ENCODE assay signal across 11 mouse cellular contexts in genomic region chr7:134960871-134961270, GRCm38 (mm10). TPM values are rescaled to one million over a fixed set of nuclear protein-coding genes. Genes with fewer than 3 reads are reported as not detected.
DNase-seq lines count a peak whose midpoint lies in the region; ATAC-seq and TF ChIP-seq lines count a peak whose summit lies in the region.
"Had no signal": no experiment of that assay in that cellular context is flagged by ENCODE, and none has a peak within 500 bp of the region (broad histone marks: within the 10 kb centered on the region; RNA-seq: fewer than 3 reads in every experiment).

No protein-coding gene starts in this region.

- no peak for ATAC-seq in kidney, postnatal 0 days (replicated peaks; ENCODE audit: low FRiP score, low read depth)
- no peak for ATAC-seq in kidney, embryonic 16.5 days (ENCODE audit: low FRiP score, low TSS enrichment)
- peak; percentile 40; the same call in 1 of the 2 replicates for ATAC-seq in granulocyte monocyte progenitor cell, adult 5-6 weeks (replicated peaks; ENCODE audit: poor library complexity, severe bottlenecking)

- no peaks in the 10 kb centered on the region for H3K27me3 ChIP-seq in kidney, postnatal 0 days (ENCODE audit: insufficient read depth, low read length)
- H3K27me3 ChIP-seq in kidney, embryonic 16.5 days (ENCODE audit: insufficient read depth, low read length), result no peaks in the 10 kb centered on the region
- no peaks in the 10 kb centered on the region for H3K27me3 ChIP-seq in ES-Bruce4 (ENCODE audit: control insufficient read depth, insufficient read depth, low read length, poor library complexity, severe bottlenecking)
- H3K27me3 ChIP-seq: kidney, embryonic 15.5 days had no signal

- no peak overlapping the region for H3K9ac ChIP-seq in kidney, postnatal 0 days (ENCODE audit: low read depth, low read length)
- no peak overlapping the region for H3K9ac ChIP-seq in kidney, embryonic 16.5 days (replicated peaks; ENCODE audit: low read length)
- H3K9ac ChIP-seq in ES-Bruce4 (ENCODE audit: low read depth, poor library complexity, severe bottlenecking), result no peak overlapping the region
- H3K9ac ChIP-seq: kidney, embryonic 15.5 days had no signal

- H3K4me1 ChIP-seq in kidney, postnatal 0 days (replicated peaks; ENCODE audit: insufficient read depth, low read length), result no peaks in the 10 kb centered on the region
- H3K4me1 ChIP-seq in kidney, embryonic 16.5 days (ENCODE audit: insufficient read depth, low read length), result no peaks in the 10 kb centered on the region
- no peaks in the 10 kb centered on the region for H3K4me1 ChIP-seq in ES-Bruce4 (ENCODE audit: control insufficient read depth, insufficient read depth, low read length)
- H3K4me1 ChIP-seq: kidney, embryonic 15.5 days had no signal

- no peak for TF ChIP-seq EP300 in ES-Bruce4 (IDR thresholded peaks at IDR 0.05; ENCODE audit: insufficient read depth, low read depth, low read length)

- no peak overlapping the region for H3K4me3 ChIP-seq in kidney, postnatal 0 days (replicated peaks; ENCODE audit: low read depth, low read length)
- no peak overlapping the region for H3K4me3 ChIP-seq in kidney, embryonic 16.5 days (ENCODE audit: low read length)
- H3K4me3 ChIP-seq in ES-Bruce4 (ENCODE audit: low read depth, low read length), result no peak overlapping the region
- H3K4me3 ChIP-seq: kidney, embryonic 15.5 days had no signal

- TF ChIP-seq CTCF in kidney, postnatal 0 days (IDR thresholded peaks at IDR 0.05; ENCODE audit: low read depth), result peak; percentile 71
- peak; percentile 80 for TF ChIP-seq CTCF in ES-Bruce4 (IDR thresholded peaks at IDR 0.05; ENCODE audit: low read depth, low read length)

- no peaks in the 10 kb centered on the region for H3K36me3 ChIP-seq in kidney, postnatal 0 days (ENCODE audit: insufficient read depth, low read length)
- H3K36me3 ChIP-seq in kidney, embryonic 16.5 days (ENCODE audit: insufficient read depth, low read length), result no peaks in the 10 kb centered on the region
- no peaks in the 10 kb centered on the region for H3K36me3 ChIP-seq in ES-Bruce4 (ENCODE audit: control insufficient read depth, insufficient read depth, low read length, poor library complexity, severe bottlenecking)
- H3K36me3 ChIP-seq: kidney, embryonic 15.5 days had no signal

- no peak overlapping the region for H3K27ac ChIP-seq in kidney, postnatal 0 days
- H3K27ac ChIP-seq in kidney, embryonic 16.5 days (ENCODE audit: low read length), result no peak overlapping the region
- H3K27ac ChIP-seq in ES-Bruce4 (ENCODE audit: insufficient read depth, low read length), result no peak overlapping the region
- H3K27ac ChIP-seq: kidney, embryonic 15.5 days; macrophage had no signal

- H3K4me2 ChIP-seq in kidney, postnatal 0 days (ENCODE audit: low read length), result no peak overlapping the region
- H3K4me2 ChIP-seq in kidney, embryonic 16.5 days (replicated peaks; ENCODE audit: low read depth, low read length), result no peak overlapping the region
- H3K4me2 ChIP-seq: kidney, embryonic 15.5 days had no signal

- WGBS in kidney, postnatal 0 days, result 75% methylated on average over 4 of the region's 4 CpGs
- WGBS in kidney, embryonic 16.5 days, result 70% methylated on average over 4 of the region's 4 CpGs

- no peak for DNase-seq in kidney, postnatal 0 days (ENCODE audit: low spot score)
- peak; percentile 11 for DNase-seq in adipocyte (ENCODE audit: low spot score)
- DNase-seq in neural tube, embryonic 10.5 days (ENCODE audit: extremely low spot score, low spot score), result no peak
- DNase-seq in urinary bladder, adult 18-20 months (ENCODE audit: low spot score in 2 of 2), result no peak
- DNase-seq in spleen, postnatal 10 days (ENCODE audit: low spot score in 2 of 2), result no peak
- DNase-seq: right cerebral cortex, postnatal 25 days had no signal

- no peaks in the 10 kb centered on the region for H3K9me3 ChIP-seq in kidney, postnatal 0 days (replicated peaks; ENCODE audit: low read length)
- no peaks in the 10 kb centered on the region for H3K9me3 ChIP-seq in kidney, embryonic 16.5 days (ENCODE audit: low read length)
- no peaks in the 10 kb centered on the region for H3K9me3 ChIP-seq in ES-Bruce4 (replicated peaks; ENCODE audit: control insufficient read depth, insufficient read depth, low read length, poor library complexity, severe bottlenecking)
- H3K9me3 ChIP-seq: kidney, embryonic 15.5 days had no signal

- TF ChIP-seq POLR2A in ES-Bruce4 (IDR thresholded peaks at IDR 0.05; ENCODE audit: insufficient read depth, low read length), result no peak

RNA-seq across cellular contexts. Expression of gene Fam196a, which starts 22.6 kb away (rescaled TPM):
- polyA plus RNA-seq in kidney, postnatal 0 days (2015; fragmentation: Nextera tagmentation; extraction: Ambion mirVana), result 0.92 and 1.4 TPM in 2 replicates
- polyA plus RNA-seq in kidney, embryonic 16.5 days (2015; fragmentation: Nextera tagmentation; extraction: Ambion mirVana), result 2.3 and 3.0 TPM in 2 replicates
- 0.81 and 1.5 TPM in 2 replicates for polyA plus RNA-seq in ES-Bruce4 (2011; ENCODE audit: insufficient read depth, insufficient read length, low read depth, missing spikeins)
- total RNA-seq in granulocyte monocyte progenitor cell, adult 5-6 weeks (2014; fragmentation: Nextera tagmentation), result not detected in 2 replicates
- total RNA-seq in granulocyte monocyte progenitor cell, adult 5-6 weeks (2017), result 0.22 TPM in 1 of 2 replicates, not detected in the other
- polyA plus RNA-seq: macrophage had no signal
